Mouse (Mus musculus) megakaryocyte-erythroid progenitor cell, adult 5-6 weeks (primary cell): ENCODE measurements around the gene Itpr1. TPM values are rescaled to one million over a fixed set of nuclear protein-coding genes. Genes with fewer than 3 reads are reported as not detected.

Source experiments
- ATAC-seq: replicated peaks from 2 replicates; pipeline ENCODE4 v1.8.0; 2016; ENCODE audit warnings: mild to moderate bottlenecking, inconsistent platforms; ENCODE audit not compliant: severe bottlenecking, poor library complexity, low FRiP score, low TSS enrichment
- total RNA-seq, 2 experiments: library from RNA; stranded (forward) in 1 of 2; stranded (reverse) in 1 of 2; fragments of 200-1000, 215-1000 nt in 1 of 2; fragments of >200 nt in 1 of 2; fragmentation: Nextera tagmentation in 1 of 2; gene quantifications; 2 replicates each; pipeline ENCODE4 v1.2.3; 2014 to 2017

The Itpr1 gene
- total RNA-seq, 2 experiments from 2014 or later = 24.8 to 57.6 TPM

DNA sequence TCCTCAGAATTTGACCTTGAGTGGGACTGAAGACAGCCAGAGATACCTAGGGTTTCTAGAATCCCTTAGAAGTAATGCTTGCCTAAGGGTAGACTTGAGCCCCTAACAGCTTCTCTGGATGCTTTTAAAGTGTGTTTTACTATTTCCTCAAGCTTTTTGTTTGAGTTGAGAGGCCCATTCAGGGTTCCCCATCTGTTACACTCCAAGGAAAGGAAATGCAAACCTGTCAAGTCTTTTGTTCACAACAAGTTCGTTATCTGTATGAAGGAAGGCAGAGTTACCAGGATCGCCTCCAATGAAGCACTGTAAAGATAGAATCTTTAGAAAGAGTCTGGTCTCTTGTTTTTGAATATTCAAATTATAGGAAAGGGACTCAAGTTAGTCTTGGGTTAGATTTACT lies 46.8 kb downstream of the Itpr1 start:
- ATAC-seq = no peak

DNA sequence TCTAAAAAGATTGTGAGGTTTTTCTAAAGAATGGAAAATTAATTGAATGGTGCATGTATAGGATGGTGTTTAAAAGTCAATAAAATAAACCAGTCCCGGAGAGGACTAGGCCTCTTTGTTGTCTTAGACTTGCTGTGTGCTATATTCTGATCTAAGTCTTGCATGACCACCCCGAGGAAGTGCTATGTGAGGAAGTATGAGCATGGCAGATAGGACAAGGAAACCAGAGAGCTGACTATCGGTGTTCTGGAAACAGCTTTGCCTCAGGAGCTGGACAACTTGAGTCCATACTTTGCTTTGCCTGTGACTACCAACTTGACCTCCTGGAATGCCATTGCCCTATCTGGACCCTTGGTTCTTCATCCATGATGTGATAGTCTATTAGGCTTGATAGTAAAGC lies 48.6 kb downstream of the Itpr1 start:
- ATAC-seq = no peak

DNA sequence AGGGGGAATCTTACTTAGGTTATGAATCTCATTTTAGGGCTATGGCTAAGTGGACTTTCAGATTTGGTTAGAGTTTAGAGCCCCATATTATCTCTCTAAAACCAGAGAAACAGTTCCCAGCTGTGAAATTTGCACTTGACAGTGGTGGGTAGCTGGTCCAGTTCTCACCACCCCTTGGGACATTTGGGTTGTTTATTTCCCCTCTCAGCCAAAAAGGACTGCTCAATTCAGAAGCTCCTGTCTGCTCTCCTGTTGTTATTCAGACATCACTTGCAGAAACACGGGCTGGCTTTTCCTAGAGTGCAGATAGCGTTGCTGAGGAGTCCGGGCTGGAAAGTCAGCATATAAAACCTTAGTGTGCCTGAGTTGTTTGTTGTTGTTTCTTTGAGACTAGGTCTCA lies 51.3 kb downstream of the Itpr1 start:
- ATAC-seq = no peak

- no peak for ATAC-seq
Measured at GRCm38 (mm10) chr6:108273451-108273850, 60.6 kb downstream of the Itpr1 start.

- ATAC-seq = no peak
Measured at GRCm38 (mm10) chr6:108274364-108275084, 61.6 kb downstream of the Itpr1 start.

DNA sequence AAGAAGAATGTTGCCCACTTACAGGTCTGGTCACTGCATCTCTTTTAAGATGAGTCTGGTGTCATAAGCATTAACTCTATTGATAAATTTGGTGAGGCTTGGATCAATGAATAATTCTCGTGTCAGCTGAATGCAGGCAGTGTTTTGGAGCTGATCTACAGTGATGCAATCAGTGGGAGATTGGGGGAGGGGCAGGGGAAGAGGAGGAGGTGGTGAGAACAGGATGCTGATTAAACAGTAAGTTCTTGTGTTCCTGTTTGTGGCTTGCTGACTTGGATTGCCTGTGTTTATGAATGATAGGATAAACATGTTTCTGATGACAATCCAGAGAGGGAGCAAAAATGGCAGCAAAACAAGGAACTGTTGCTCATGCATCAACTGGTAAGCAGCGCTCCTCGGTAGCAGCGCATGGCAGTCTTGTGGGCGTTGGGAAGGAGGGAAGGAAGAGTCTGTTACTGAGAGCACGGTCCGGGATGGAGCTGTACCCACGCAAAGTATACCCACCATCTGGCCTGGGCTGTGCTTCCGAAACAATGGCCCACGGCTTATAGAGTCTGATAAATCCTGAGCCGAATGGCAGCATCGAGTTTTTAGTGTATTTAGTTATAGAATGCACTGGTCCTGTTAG lies 64.1 kb downstream of the Itpr1 start:
- ATAC-seq = no peak

- no peak for ATAC-seq
Measured at GRCm38 (mm10) chr6:108277622-108278396, 64.9 kb downstream of the Itpr1 start.

GRCm38 (mm10) chr6:108278826-108279630 lies 66.1 kb downstream of the Itpr1 start:
- no peak for ATAC-seq

GRCm38 (mm10) chr6:108282131-108282530 lies 69.2 kb downstream of the Itpr1 start:
- no peak for ATAC-seq

GRCm38 (mm10) chr6:108282621-108283020 lies 69.7 kb downstream of the Itpr1 start:
- ATAC-seq = no peak

- no peak for ATAC-seq
Measured at GRCm38 (mm10) chr6:108284688-108285087, 71.8 kb downstream of the Itpr1 start.

GRCm38 (mm10) chr6:108288979-108289378 lies 76.1 kb downstream of the Itpr1 start:
- no peak for ATAC-seq

GRCm38 (mm10) chr6:108290978-108291377 lies 78.1 kb downstream of the Itpr1 start:
- no peak for ATAC-seq

- no peak for ATAC-seq
Measured at GRCm38 (mm10) chr6:108291556-108291955, 78.7 kb downstream of the Itpr1 start.

DNA sequence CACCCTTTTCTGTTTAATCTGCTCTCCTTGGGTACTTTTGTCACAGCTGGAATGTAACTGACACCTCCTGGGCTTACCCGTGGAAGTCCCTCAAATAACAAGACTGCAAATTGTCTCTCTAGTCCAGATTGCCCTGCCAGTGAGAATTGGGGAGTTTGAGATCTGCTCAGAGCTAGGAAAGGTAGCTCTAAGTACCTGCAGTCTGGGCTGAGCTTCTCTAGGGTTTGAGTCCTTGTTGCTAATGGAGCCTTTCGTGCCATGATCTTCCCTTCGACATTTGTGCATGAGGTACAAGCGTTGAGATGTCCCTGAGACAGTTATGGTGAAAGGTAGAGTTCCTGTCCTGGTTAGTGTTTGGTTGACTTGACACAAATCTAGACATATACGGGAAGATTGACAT lies 89.0 kb downstream of the Itpr1 start:
- ATAC-seq = no peak

- ATAC-seq = no peak
Measured at GRCm38 (mm10) chr6:108303619-108304567, 91.0 kb downstream of the Itpr1 start.

GRCm38 (mm10) chr6:108305171-108305779 lies 92.4 kb downstream of the Itpr1 start:
- no peak for ATAC-seq

- ATAC-seq = peak; percentile 30
Measured at GRCm38 (mm10) chr6:108306240-108306639, 93.3 kb downstream of the Itpr1 start.
